Mouse (Mus musculus) c-Kit-positive CD71-negative TER-119-negative erythroid progenitor cells, embryonic 14.5 days (primary cell): ENCODE measurements around the gene Trmt44.

Experiments
- DNase-seq: peaks from one replicate; pipeline ENCODE4 v3.0.0-alpha.2; 2013; ENCODE audit warnings: low read depth

Gene Trmt44

DNA sequence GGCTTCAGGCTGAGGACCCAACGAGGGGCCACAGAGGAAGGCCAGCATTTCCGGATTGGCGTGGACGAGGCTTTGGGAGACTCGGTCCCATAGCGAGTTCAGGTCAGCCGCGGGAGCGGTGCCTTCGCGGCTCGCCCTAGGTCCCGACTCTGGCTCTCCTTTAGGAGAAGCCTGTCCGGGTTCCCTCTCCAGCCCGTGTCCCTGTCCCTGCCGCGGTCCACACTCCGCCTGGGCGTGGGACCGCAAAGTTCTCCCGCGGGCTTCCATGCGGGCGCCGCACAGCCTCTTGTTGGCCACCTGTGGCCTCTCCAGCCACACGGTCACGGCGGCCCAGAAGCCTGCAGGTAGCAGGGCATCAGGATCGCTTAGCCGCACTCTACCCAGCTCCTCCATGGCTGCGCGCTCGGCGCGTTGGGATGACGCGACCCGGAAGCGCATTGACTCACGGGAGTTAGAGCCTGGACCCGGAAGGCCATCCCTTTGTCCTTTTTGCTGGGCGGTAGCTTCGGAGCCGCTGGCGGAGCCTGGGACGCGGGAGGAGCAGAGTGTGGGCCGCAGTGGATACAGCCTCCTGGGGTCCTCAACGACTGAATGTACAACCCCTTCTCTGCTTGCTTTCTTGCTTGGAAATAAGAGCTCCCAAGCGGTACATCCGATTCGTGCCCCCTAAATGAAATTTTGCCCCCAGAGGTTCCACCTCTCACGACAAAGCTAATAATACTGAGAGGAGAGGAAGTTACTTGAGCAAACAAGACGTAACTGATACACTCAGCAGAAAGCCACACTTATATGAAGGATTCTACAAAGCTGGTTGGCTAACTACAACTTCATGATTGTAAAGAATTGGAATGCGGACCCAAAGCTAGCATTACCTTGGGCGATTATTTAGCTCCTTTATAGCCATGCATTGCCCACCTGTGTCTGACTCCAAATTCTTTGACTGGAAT is at the start of gene Trmt44:
Gene Trmt44, minus strand, starts transcription at position 418 of the 947 bp plus-strand sequence.
- DNase-seq = peak; percentile 75

DNA sequence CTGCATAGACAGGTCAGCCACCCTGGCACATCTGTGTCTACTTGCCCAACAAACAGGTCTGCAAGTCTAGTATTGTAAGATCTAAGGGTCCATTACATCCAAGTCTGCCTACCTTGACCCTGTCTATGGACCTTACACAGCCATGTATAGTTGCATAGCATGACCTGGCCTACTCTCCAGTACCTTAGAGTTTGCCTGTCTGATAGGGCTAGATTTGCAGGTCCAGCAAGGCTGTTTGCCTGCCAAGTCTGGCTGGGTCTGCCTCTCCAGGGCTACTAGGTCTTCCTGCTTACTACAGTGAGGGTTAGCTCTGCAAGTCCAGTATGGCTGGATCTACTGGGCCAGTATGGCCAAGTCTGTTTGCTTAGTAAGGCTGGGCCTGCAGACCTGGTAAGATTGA is 49.0 kb upstream of the Trmt44 start:
- DNase-seq = no peak

DNA sequence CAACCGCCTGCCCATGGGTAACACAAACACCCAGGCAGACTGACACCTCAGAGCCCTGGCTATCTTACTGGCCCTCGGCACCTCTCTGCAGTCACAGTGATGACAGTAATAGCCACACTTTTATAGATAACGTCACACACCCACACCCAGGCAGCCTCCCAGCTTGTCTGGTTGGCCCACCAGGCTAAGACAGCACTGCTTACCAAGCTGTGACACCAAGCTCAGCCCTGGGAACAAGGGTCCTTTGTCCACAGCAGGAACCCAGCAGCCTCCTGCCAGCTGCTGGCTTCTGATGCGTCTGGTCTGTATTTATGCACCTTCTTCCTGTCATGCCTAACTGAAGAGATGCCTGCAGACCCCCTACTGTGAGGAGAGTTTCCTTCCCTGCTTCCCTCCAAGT is 46.2 kb upstream of the Trmt44 start:
- DNase-seq = no peak

DNA sequence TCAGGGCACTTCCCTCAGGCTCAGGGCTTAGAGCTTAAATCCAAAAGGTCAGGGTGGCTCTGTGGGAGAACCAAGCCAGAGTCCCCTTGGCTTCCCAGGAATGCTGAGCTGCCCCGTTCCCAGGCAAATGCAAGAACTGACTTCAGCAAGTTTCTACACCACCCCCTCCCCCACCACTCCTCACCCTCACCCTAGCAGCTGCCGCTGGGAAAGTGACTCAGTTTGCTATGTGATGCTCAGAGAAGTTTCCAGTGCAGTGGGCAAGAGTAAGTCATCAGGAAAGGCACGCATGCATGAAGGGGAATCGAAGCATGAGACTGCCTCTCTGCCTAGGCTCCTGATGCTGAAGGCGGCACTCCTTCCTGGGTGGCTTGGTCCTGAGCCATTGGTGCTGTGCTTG is 42.1 kb upstream of the Trmt44 start:
- DNase-seq = no peak

DNA sequence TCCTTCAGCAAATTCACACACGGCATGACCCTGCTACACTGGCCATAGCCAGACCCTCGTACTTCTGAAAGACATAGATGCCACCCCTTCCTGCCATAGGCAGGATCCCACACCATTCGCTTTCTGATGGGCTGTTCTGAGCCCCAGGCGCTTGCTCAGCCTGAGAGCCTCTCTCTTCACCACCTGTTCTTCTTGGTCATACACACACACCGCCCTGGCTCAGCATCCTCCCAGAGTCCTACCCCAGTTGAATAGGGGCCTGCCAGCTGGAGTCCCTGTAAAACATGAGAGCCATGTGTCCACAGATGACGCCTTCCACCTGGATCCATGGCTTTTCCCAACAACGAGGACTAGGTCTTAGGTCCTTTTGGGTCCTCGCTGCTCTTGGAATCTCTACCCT is 37.9 kb upstream of the Trmt44 start:
- DNase-seq = no peak

DNA sequence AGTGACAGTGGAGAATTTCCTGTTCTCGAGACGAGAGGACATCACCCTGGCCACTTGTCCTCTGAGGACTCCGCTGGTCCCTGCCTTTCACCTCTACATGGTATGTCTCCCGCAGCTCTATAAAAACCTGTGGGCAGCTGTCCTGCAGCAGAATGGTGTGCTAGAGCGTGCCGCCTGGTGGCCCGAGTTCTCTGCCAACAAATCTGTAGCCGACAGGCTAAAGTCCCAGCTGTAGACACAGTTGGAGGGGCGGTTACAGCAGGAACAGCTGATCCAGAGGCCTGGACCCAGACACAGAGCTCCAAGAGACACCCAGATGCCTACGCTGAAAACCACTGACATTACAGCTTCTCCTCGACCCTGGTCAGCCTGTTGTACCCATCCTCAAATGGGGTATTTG is 37.0 kb upstream of the Trmt44 start:
- DNase-seq = no peak

DNA sequence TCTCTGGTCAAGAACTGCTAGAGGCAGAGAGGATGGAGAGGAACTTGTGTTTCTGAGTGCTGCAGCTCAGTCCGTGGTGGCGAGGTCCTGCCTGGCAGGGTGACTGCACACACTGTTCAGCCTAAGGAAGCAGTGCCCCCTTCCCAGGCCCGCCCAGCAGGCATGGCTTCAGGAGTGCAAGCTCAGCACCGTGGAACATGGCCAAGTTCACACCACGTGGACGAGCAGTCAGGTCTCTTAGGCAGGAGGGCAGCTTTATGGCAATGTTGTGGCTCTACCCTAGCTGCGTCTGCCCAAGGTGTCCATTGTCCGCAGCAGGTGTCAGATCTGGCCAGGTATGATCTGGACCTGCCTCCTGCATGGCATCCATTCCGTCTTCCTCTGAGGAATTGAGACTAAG is 36.3 kb upstream of the Trmt44 start:
- DNase-seq = no peak

DNA sequence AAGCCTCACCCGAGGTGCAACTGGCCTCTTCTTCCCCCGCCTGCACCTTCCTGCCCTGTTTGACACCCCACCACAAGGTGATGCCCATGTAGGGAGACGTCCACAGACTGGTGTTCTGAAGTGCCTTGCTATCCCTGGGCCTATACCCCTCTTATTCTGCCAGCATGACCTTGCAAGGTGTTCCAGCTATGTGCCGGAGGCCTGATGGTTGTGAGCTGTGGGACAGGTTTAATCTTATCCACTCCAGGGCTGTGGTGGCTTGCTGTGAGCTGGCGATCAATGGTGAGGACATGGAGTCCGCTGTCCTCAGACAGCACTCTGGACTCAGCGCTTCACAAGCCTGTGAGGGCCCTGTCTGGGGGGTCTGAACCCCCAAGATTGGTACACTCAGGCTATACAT is 35.5 kb upstream of the Trmt44 start:
- no peak for DNase-seq

DNA sequence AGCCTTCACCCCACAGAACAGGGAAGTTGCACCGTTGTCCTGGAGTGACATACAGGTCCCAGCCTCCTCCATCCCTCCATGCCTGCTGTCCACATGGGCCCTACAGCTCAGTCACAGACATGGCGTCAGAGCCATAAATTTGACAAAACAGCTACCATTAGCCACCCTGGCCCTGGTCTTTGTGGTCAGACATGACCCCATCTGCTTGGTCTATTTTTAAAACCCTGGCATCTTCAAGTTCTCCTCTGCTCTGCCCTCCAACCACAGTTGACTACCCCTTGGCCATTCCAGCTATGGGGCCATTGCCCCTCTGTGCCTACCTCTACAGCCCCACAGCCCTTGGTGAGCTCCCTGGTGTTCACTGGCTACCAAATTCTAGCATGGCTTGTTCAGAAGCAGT is 35.1 kb upstream of the Trmt44 start:
- DNase-seq = no peak

DNA sequence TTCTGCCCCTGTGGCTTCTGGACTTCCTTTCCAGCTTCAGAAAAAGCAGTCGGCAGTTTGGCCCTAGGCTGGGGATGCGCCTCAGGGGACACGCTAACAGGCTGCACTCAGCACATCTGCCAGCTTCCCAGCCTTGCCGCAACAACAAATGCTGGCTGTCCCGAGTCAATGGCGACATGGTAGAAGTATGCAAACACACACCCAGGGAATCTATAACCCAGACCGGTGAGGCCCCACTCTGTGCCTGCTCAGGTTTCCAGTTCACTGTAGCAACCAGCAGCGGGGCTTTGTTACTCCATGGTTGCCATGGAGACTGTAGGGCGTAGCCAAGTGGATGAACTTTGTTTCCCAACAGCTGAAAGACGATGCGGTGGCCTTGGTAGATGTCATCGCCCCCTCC is 34.5 kb upstream of the Trmt44 start:
- DNase-seq = peak; percentile 23

DNA sequence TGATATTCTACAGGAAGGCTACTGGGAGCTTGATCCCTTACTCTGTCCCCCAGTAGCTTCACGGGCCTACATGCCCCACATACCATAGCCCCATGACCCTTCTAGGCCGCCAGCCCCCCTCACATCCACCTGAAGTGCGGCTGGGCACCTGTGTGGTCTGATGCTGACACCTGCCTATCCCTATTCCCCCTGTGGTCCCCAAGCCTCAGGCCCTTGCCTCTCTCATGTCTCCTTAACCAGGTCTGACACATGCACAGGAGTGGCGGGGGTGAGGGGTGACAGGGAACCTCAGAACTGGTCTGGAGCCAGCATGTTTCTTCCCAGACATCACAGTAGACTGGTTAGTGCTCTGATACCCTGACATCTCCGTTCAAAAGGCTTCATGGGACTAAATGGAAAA is 33.7 kb upstream of the Trmt44 start:
- no peak for DNase-seq

DNA sequence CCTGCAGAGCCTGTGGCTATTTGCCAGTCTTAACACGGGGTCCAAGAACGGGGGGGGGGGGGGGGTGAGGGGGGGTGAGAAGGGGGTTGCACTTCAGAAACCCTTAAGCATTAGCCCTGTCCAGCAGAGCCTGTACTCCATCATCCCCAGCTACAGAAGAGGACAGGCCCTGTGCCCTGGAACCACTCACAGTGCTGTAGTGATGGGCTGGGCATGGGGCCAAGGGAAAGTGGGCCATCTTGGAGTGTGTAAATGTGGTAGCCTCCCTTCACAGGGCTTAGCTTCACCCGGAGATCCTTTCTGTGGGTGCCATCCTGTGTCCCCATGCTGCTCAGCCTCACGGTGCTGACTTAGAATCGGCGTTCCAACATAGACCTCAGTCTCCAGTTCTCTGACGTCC is 32.9 kb upstream of the Trmt44 start:
- DNase-seq = no peak

DNA sequence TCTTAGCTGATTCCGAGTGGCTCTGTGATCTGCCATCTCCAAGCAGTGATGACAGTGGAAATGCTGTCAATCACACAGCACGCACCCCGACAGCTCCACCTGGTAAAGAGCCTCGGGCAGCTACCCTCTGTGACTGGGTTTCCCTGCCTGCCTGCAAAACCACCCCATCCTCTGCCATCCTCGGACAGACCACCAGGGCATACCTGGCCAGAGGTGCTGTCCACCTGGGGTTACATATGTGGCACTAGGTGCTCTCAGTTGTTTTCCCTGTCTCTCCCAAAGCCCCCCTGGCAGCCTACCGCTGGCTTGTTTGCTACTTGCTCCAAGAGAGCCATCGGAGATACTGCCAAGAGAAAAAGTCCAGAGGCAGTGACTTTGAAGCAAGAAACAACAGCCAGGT is 31.9 kb upstream of the Trmt44 start:
- DNase-seq = no peak

DNA sequence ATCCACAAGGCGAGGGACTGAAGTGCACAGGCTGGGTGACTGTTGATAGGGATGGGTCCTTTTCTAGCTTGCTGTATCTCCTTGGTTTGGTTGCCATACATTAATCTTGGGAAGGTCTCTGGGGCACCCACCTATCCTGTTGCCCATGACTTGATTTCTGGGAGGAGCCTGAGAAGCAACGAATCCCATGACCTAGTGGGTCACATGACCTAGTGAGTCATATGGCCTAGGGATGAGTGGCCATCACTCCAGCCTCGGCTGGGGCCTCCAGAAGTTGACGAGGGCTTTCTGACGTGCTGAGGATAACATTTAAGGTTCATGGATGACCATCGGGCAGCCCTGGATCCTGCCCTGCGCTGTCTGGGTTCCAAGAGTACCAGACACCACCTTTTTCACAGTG is 30.5 kb upstream of the Trmt44 start:
- DNase-seq = no peak

DNA sequence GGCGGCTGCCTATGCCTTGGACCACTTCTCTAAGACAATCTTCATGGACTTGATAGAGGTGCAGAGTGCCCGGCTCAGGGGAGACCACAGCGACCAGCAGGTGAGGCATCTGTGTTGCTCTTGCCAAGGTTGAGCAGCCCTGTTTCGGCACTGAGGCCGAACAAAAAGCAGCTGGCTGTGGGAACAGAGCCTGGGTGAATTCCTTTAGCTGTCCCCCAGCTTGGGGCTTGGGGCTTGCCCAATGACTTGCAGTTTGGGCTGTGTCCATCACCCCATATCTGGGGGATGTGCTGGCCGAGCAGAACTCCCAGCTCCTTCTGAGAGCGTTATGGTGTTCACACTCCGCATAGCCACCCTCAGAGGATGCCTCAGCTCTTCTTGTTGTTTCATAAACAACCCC is 26.7 kb upstream of the Trmt44 start:
- DNase-seq = no peak

DNA sequence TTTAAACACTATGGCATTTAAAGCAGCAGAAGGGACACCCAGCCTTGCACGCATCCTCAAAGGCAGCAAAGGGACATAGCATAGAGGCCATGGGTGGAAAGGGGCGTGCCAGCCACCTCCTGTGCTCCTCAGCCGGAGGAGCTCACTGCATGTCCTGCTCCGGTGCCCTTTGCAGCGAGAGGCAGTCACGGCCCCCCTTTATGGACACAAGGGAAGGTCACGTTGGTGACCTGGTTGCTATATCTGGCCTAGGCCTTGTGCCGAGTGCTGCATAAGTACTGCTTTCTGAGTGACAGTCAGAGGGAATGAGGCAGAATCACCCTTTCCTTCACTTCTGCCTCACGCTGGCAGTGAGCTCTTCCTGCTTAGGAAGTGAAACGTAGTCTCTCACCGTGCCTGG is 25.4 kb upstream of the Trmt44 start:
- no peak for DNase-seq

DNA sequence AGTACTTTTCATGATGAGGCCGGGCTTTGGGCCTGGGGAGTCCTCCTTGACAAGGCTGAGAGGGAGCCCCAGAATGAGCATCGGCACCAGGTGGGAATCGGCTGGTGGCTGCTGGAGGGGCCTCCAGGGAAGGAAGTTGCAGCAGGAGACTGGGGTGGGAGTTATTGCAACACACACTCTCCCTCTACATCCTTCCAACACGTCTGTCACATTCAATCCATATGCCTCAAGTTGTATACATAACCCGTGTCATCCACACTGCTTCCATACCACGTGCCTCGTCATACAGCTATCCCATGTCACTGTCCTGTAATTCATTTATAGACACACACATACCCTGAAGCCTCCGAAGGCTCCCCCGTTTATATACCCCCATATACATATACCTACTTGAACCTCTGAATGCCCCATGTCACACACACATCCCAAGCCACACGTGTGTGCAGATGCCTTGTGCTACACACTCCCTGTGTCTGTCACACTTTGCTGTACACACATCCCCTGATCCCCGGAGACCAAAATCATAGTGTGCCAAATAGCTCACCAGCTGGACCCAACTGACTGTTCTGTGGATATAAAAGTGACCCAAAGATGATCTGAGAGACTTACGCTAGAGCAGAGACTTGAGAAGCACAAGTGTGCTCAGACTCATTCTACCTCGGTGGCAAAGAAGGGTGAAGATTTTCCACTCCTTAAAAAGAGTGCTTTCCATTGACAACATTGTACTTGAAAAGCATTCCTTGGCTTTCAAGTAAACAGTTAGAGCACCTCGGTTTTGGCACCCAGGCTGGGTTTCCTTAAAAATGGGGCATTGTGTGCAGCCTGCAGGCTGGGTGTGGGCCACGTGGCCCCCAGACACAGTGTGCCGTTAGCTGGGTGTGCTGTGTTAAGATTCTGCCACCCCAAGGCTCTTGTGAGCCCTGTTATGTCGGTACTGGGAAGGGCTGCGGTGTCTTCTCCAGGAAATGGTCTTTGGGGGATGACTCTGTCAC is 21.6 kb upstream of the Trmt44 start:
- no peak for DNase-seq

DNA sequence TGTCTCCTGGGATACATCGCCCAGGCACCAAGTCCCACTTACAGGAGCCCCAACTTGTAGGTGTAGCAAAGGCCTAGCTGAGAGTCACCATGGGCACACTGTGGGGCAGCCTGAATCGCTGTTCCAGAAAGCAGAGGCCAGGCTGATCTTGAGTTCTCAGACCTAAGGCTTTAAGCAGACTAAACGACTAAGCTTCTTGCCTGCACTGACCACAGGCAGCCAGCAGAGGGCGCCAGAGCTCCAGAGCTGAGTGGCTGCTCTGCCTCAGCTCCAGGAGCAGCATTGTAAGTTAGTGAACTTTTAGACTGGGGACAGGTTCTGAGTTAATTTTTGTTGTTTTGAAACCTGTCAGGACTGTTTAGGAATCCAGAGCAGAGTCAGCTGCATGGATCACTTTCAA is 20.8 kb upstream of the Trmt44 start:
- DNase-seq = peak; percentile 71

DNA sequence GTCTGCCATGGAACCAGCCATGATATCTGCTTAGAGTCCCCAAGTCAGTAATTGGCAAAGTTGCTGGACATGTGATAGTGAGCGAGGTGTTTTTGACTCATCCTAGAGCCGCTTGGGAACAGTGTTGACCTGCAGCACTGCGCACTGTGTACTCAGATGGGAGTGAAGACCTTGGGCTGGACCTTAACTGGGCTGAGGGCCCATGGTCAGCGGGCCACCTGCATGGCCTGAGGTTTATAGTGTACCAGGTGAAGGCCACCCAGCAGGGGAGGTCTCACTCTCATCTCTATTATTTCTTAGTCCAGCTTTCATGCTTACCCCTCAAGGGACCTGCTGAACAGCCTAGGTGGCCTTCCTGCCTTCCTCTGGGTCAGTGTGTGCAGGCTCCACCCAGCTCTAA is 19.9 kb upstream of the Trmt44 start:
- no peak for DNase-seq

DNA sequence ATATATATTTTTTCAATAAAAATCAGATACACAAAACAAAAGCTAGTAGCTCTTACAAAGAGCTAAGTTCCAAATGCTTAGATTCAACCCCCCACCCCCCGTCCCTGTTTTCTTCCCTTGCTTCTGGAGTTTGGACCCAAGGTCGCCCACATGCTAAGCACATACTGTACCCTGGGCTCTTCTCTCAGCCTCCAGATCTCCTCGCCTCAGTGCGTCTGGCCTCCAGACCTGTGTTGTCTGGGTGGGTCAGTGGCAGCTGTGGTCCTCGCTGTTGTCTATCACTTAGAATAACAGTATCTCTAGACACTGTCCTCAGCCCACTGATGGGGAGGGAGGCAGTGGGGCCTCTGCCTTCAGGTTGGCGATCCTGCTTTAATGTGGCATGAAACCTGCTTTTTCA is 18.4 kb upstream of the Trmt44 start:
- no peak for DNase-seq

DNA sequence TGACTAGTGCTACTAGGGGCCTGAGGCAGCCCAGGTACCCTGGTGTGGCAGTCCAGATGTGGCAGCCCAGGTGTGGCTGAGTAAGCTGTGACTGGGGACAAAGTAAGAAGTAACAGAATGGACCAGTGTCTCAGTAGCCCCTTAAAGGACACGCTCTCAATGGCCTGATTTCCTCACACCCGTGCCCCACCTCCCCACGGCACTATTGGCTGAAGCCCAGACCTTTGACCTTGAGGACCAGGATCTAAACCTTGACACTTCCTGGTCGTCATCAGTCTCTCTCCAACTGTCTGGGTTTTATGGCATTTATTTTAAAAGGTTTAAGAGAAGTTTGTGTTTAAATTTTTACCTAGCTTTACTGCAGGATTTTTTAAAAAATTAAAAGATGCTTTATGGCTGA is 18.0 kb upstream of the Trmt44 start:
- no peak for DNase-seq

DNA sequence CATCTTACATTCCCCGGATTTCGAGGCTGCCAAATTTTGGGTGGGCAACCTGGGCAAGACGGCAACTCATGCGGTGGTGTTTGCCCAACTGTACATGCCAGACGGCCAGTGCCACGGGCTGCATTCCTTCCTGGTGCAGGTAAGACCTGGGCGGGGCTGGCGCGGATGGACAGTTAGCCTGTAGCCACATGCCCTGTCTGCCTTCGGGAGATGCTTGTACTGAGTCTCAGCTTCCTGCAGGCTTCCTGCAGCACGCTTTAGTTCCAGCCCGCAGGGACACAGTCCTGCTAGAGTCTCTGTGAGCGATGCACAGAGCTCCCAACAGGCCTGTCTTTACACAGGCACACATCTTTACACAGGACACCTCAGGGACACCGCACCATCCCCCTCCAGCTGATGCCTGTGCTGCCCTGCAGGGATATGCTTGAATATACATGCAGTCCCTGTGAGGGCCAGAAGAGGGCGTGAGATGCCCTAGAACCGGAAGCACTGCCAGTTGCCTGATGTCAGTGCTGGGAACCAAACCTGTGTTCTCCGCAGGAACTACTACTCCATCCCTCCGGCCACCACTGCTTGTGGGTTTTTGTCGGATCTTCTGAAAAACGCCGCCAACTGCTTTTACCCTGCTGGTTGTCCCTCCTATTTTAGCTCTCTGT is 17.3 kb upstream of the Trmt44 start:
- DNase-seq = no peak
